Mouse (Mus musculus): ENCODE results near the gene Ninj1. TPM values are rescaled to one million over a fixed set of nuclear protein-coding genes. Genes with fewer than 3 reads are reported as not detected.

The Ninj1 gene
- total RNA-seq, 2 experiments from 2014 or later, result 17.8 to 19.7 TPM

GRCm38 (mm10) chr13:49216808-49217561 lies 29.7 kb downstream of the Ninj1 start:
- TF ChIP-seq CTCF (IDR thresholded peaks at IDR 0.05), result no peak
- no peak for DNase-seq (ENCODE audit: extremely low spot score in 1 of 2, low spot score in 2 of 2)
- intact Hi-C loops (cut with DNase I), result no loop called here
- H3K27ac ChIP-seq, result no peak overlapping the region
- H3K4me3 ChIP-seq, result no peak overlapping the region

DNA sequence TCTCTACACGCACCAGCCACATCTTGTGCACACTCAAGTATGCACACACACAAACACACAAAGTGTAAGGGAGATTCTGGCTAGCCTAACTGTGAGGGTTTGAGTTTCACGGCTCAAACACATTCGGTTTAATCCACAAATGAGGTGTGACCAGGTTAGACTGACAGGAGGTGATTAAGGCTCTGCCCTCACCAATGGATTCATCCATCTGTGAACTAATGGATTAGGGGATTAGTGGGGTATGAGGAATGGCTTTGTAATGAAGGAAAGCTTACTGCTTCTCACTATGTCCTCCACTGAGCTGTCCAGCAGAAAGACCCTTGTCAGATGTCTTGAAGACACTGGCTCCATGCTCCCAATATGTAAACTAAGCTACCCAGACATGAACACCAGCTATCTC lies 31.4 kb downstream of the Ninj1 start:
- no peak overlapping the region for H3K4me3 ChIP-seq
- intact Hi-C loops (cut with DNase I), result no loop called here
- H3K27ac ChIP-seq, result no peak overlapping the region
- no peak for DNase-seq (ENCODE audit: extremely low spot score in 1 of 2, low spot score in 2 of 2)
- no peak for TF ChIP-seq CTCF (IDR thresholded peaks at IDR 0.05)

- intact Hi-C loops (cut with DNase I), result no loop called here
- TF ChIP-seq CTCF (IDR thresholded peaks at IDR 0.05), result no peak
- H3K27ac ChIP-seq, result no peak overlapping the region
- no peak for DNase-seq (ENCODE audit: extremely low spot score in 1 of 2, low spot score in 2 of 2)
- H3K4me3 ChIP-seq, result no peak overlapping the region
Measured at GRCm38 (mm10) chr13:49219367-49219766, 32.1 kb downstream of the Ninj1 start.

DNA sequence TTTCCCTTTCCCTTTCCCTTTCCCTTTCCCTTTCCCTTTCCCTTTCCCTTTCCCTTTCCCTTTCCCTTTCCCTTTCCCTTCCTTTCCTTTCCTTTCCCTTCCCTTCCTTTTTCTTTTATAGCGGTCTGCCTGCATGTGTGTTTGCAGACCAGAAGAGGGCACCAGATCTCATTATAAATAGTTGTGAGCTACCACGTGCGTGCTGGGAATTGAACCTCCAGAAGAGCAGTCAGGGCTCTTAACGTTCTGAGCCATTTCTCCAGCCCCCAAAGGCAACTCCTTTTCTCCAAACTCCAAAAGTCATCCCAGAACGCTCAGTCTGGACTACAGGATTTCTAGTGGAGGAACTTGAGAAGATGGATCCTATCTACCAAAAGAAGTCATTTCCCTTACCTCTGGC lies 33.6 kb downstream of the Ninj1 start:
- DNase-seq (ENCODE audit: extremely low spot score in 1 of 2, low spot score in 2 of 2), result no peak
- TF ChIP-seq CTCF (IDR thresholded peaks at IDR 0.05), result no peak; the same call in 1 of the 2 replicates
- no peak overlapping the region for H3K27ac ChIP-seq
- intact Hi-C loops (cut with DNase I), result no loop called here
- no peak overlapping the region for H3K4me3 ChIP-seq

- intact Hi-C loops (cut with DNase I), result no loop called here
- no peak for TF ChIP-seq CTCF (IDR thresholded peaks at IDR 0.05)
- Histone ChIP-seq H3K4me3 (no peak overlapping the region), H3K27ac (no peak overlapping the region)
- DNase-seq (ENCODE audit: extremely low spot score in 1 of 2, low spot score in 2 of 2), result no peak
Measured at GRCm38 (mm10) chr13:49224314-49224713, 37.0 kb downstream of the Ninj1 start.

DNA sequence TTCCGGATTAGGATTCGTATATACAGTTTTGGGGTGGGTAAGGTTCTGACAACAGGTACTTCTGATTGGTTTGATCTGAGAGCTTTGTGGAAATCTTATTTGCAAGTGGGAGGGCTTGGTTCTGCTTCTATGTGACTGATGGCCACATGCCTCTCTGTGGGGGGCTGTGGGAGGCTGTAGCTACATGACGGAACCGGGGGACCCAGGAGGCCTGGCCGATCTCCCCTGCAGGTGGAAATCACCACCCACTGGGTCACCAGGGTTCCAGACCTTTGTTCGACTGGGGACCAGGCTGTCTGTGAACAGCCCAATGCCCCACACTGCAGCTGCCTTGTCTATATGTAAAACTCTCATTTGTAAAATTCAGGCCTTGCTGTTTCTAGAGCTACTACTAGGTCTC lies 37.4 kb downstream of the Ninj1 start:
- DNase-seq (ENCODE audit: extremely low spot score in 1 of 2, low spot score in 2 of 2), result no peak
- no peak for TF ChIP-seq CTCF (IDR thresholded peaks at IDR 0.05)
- Histone ChIP-seq H3K4me3 (no peak overlapping the region), H3K27ac (no peak overlapping the region)
- intact Hi-C loops (cut with DNase I), result no loop called here

DNA sequence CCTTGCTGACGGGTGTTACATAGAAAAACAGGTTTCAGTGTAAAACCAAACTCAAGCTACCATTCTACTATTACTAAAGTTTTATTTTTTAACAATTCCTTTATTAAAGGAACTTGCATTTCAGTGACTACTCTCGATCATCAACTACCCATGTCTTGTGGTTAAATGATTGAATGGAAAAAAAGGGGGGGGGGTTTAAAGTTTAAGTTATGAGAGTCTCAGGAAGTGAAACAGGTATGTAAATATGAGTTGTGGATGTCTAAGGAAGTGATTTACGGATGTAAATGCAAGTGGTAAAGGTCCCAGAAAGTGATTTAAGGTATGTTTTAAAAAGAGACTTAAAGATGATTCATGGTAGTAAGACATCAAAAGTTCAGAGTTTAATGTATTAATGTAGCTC lies 37.9 kb downstream of the Ninj1 start:
- Histone ChIP-seq H3K4me3 (no peak overlapping the region), H3K27ac (no peak overlapping the region)
- no peak for DNase-seq (ENCODE audit: extremely low spot score in 1 of 2, low spot score in 2 of 2)
- intact Hi-C loops (cut with DNase I), result no loop called here
- TF ChIP-seq CTCF (IDR thresholded peaks at IDR 0.05), result no peak

GRCm38 (mm10) chr13:49225633-49226032 lies 38.3 kb downstream of the Ninj1 start:
- no peak overlapping the region for H3K27ac ChIP-seq

DNA sequence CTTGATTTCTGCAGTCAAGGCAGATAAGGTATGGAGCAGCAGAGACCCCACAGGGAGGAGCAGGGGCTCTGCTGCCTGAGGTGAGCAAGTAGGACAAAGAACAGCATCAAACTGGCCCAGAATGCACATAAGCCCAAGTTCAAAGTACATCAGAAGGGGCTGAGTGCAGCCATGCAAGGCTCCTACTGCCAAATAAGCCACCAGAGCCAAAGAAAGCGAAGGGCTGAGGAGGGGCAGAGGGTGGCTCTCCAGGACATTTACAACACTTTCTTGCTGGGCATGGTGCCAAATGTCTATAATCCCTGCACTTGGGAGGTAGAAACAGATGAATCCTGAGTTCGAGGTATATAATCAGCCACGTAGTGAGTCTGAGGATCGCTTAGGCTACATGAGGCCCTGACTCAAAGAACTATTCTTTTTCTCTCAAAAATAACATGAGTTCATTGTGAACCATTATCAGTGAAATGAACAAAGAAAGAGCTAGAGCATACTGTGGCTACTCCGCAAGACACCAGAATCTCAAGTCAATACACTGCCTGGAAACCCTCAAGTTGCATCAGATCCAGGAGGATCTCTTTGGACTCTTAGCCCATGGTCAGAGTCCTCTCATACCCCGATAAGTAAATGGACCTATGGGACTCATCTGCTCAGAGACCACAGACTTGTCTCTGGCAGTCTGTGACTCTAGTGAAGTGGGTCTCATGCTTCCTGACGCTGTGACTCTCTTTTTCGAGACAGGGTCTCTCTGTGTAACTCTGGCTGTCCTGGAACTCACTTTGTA lies 46.7 kb downstream of the Ninj1 start:
- no peak overlapping the region for H3K27ac ChIP-seq
- no peak for DNase-seq (ENCODE audit: extremely low spot score in 1 of 2, low spot score in 2 of 2)
- TF ChIP-seq CTCF (IDR thresholded peaks at IDR 0.05), result no peak
- intact Hi-C loops (cut with DNase I), result no loop called here
- no peak overlapping the region for H3K4me3 ChIP-seq

More at GRCm38 (mm10) chr13:49225633-49226032, 38.3 kb downstream of the Ninj1 start:
- H3K4me3 ChIP-seq, result no peak overlapping the region
- DNase-seq (ENCODE audit: extremely low spot score in 1 of 2, low spot score in 2 of 2), result no peak
- TF ChIP-seq CTCF (IDR thresholded peaks at IDR 0.05), result no peak
- intact Hi-C loops (cut with DNase I), result no loop called here

DNA sequence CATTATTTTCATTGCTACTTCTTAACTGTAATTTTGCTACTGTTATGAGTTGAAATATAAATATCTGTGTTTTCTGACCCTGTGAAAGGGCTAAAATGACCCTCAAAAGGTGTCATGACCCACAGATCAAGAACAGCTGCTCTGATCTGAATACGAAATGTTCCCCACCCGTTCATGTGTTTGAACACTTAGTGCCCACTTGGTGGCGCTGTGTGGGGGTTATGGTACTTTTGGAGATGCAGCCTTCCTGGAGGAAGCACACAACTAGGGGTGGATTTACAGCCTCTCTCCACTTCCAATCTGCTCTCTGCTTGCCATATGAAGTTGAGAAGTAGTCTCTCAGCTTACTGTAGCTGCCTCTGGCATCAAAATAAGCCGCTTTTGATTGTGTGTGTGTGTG lies 47.4 kb downstream of the Ninj1 start:
- intact Hi-C loops (cut with DNase I), result no loop called here
- no peak; the same call in 1 of the 2 replicates for TF ChIP-seq CTCF (IDR thresholded peaks at IDR 0.05)
- H3K27ac ChIP-seq, result no peak overlapping the region
- H3K4me3 ChIP-seq, result no peak overlapping the region
- DNase-seq (ENCODE audit: extremely low spot score in 1 of 2, low spot score in 2 of 2), result no peak

DNA sequence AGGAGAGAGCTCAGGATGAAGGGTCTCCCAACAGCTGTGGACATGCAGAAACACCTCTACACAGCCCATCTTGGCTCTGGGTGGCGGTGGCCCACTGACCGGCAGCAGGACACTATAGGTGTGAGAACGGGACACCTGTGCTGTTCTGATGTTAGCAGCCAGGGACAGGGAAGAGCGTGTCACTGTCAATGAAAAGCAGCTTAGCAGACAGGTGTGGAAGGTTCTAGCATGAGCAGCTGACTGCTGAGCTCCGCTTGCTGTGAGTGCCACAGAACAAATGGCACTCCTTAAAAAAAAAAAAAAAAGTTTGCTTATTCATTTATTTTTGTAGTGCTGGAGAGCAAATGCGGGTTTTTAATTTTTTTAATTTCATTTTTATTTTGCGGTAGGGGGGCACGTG lies 50.3 kb downstream of the Ninj1 start:
- no peak for TF ChIP-seq CTCF (IDR thresholded peaks at IDR 0.05)
- H3K4me3 ChIP-seq, result no peak overlapping the region
- intact Hi-C loops (cut with DNase I), result no loop called here
- H3K27ac ChIP-seq, result no peak overlapping the region
- DNase-seq (ENCODE audit: extremely low spot score in 1 of 2, low spot score in 2 of 2), result no peak

- Histone ChIP-seq H3K27ac (no peak overlapping the region), H3K4me3 (no peak overlapping the region)
- no peak for TF ChIP-seq CTCF (IDR thresholded peaks at IDR 0.05)
- no peak for DNase-seq (ENCODE audit: extremely low spot score in 1 of 2, low spot score in 2 of 2)
- intact Hi-C loops (cut with DNase I), result no loop called here
Measured at GRCm38 (mm10) chr13:49238737-49239136, 51.5 kb downstream of the Ninj1 start.

All from left cerebral cortex, adult 2 months (tissue).